8 mouse cellular contexts compared by ENCODE assay signal in genomic region chr2:32436686-32437372, GRCm38 (mm10). TPM values are rescaled to one million over a fixed set of nuclear protein-coding genes. Genes with fewer than 3 reads are reported as not detected.
DNase-seq lines count a peak whose midpoint lies in the region; ATAC-seq and TF ChIP-seq lines count a peak whose summit lies in the region.

No protein-coding gene starts in this region.

- H3K4me3 ChIP-seq in embryonic fibroblast, embryonic 13.5 days (ENCODE audit: insufficient read depth, low read length) = no peak overlapping the region
- no peak overlapping the region for H3K4me3 ChIP-seq in intestine, embryonic 14.5 days (ENCODE audit: low read depth, low read length)

- no peaks in the 10 kb centered on the region for H3K27me3 ChIP-seq in intestine, embryonic 14.5 days (replicated peaks; ENCODE audit: control insufficient read depth, insufficient read depth, low read length)

- peak; percentile 72 for DNase-seq in NIH3T3 (ENCODE audit: low read depth)
- no peak for DNase-seq in intestine, embryonic 14.5 days (ENCODE audit: low spot score)
- peak; percentile 84 for DNase-seq in lung, postnatal 36 days
- no peak for DNase-seq in urinary bladder, postnatal 4 days (ENCODE audit: low spot score in 2 of 2)
- no peak for DNase-seq in left cerebral cortex, postnatal 14 days (ENCODE audit: low spot score in 2 of 2)
- DNase-seq in thymus, adult 18-20 months = no peak
- DNase-seq in layer of hippocampus, adult 9-10 months (ENCODE audit: low spot score) = no peak

- 55% methylated on average over 3 of the region's 3 CpGs for WGBS in intestine, embryonic 14.5 days

- no peaks in the 10 kb centered on the region for H3K9me3 ChIP-seq in intestine, embryonic 14.5 days (ENCODE audit: control insufficient read depth, low read length)

- H3K4me2 ChIP-seq in intestine, embryonic 14.5 days (ENCODE audit: low read length) = no peak overlapping the region

- H3K4me1 ChIP-seq in embryonic fibroblast, embryonic 13.5 days (ENCODE audit: control insufficient read depth, insufficient read depth, low read length) = peaks cover 13% of the 10 kb centered on the region
- peaks cover 25% of the 10 kb centered on the region for H3K4me1 ChIP-seq in intestine, embryonic 14.5 days (replicated peaks; ENCODE audit: control insufficient read depth, insufficient read depth, low read length)

- ATAC-seq in intestine, embryonic 14.5 days (replicated peaks; ENCODE audit: low FRiP score, low TSS enrichment, low read depth) = no peak

- no peak for TF ChIP-seq POLR2A in embryonic fibroblast, embryonic 13.5 days (IDR thresholded peaks at IDR 0.05; ENCODE audit: low read depth, low read length)

- H3K9ac ChIP-seq in intestine, embryonic 14.5 days (ENCODE audit: low read length) = no peak overlapping the region

- TF ChIP-seq CTCF in embryonic fibroblast, embryonic 13.5 days (IDR thresholded peaks at IDR 0.05; ENCODE audit: borderline replicate concordance, insufficient read depth, low read length) = no peak

- no peaks in the 10 kb centered on the region for H3K36me3 ChIP-seq in intestine, embryonic 14.5 days (ENCODE audit: control insufficient read depth, insufficient read depth, low read length)

- intact Hi-C loops in left cerebral cortex, postnatal 14 days (cut with DNase I) = no loop called here

- H3K27ac ChIP-seq in embryonic fibroblast, embryonic 13.5 days (ENCODE audit: insufficient read depth, low read length) = peak overlapping the region; percentile 77
- peak overlapping the region; percentile 40; the same call in 1 of the 2 replicates for H3K27ac ChIP-seq in intestine, embryonic 14.5 days (ENCODE audit: low read depth)

RNA-seq across cellular contexts. Expression of gene Naif1, which starts 13.4 kb away (rescaled TPM):
- polyA plus RNA-seq in embryonic fibroblast, embryonic 13.5 days (2011; ENCODE audit: insufficient read length, low read depth, missing spikeins) = 3.5 and 3.8 TPM in 2 replicates
- 5.8 and 6.0 TPM in 2 replicates for polyA plus RNA-seq in intestine, embryonic 14.5 days (2014; fragmentation: Nextera tagmentation; extraction: Ambion mirVana)
- total RNA-seq in left cerebral cortex, postnatal 14 days (2021) = 1 to 10 TPM; 4.0 to 4.1 TPM

RNA-seq across cellular contexts. Expression of gene Slc25a25, which starts 14.4 kb away (rescaled TPM):
- polyA plus RNA-seq in embryonic fibroblast, embryonic 13.5 days (2011; ENCODE audit: insufficient read length, low read depth, missing spikeins) = 10.7 and 16.6 TPM in 2 replicates
- 17.8 and 18.2 TPM in 2 replicates for polyA plus RNA-seq in intestine, embryonic 14.5 days (2014; fragmentation: Nextera tagmentation; extraction: Ambion mirVana)
- total RNA-seq in left cerebral cortex, postnatal 14 days (2021) = 10 to 100 TPM; 52.1 to 55.4 TPM

RNA-seq across cellular contexts. Expression of gene Ptges2, which starts 41.1 kb away (rescaled TPM):
- polyA plus RNA-seq in embryonic fibroblast, embryonic 13.5 days (2011; ENCODE audit: insufficient read length, low read depth, missing spikeins) = 14.3 and 18.0 TPM in 2 replicates
- polyA plus RNA-seq in intestine, embryonic 14.5 days (2014; fragmentation: Nextera tagmentation; extraction: Ambion mirVana) = 36.4 and 37.0 TPM in 2 replicates
- total RNA-seq in left cerebral cortex, postnatal 14 days (2021) = 10 to 100 TPM; 43.5 to 48.3 TPM

RNA-seq across cellular contexts. Expression of gene Lcn2, which starts 48.8 kb away (rescaled TPM):
- not detected in 2 replicates for polyA plus RNA-seq in embryonic fibroblast, embryonic 13.5 days (2011; ENCODE audit: insufficient read length, low read depth, missing spikeins)
- 0.93 TPM in 1 of 2 replicates, not detected in the other for polyA plus RNA-seq in intestine, embryonic 14.5 days (2014; fragmentation: Nextera tagmentation; extraction: Ambion mirVana)
- total RNA-seq in left cerebral cortex, postnatal 14 days (2021) = 1 to 10 TPM; 1.5 to 2.6 TPM

RNA-seq across cellular contexts. Expression of gene 1110008P14Rik, which starts 55.1 kb away (rescaled TPM):
- 28.8 and 30.3 TPM in 2 replicates for polyA plus RNA-seq in embryonic fibroblast, embryonic 13.5 days (2011; ENCODE audit: insufficient read length, low read depth, missing spikeins)
- 35.7 and 36.8 TPM in 2 replicates for polyA plus RNA-seq in intestine, embryonic 14.5 days (2014; fragmentation: Nextera tagmentation; extraction: Ambion mirVana)
- 100 to 1,000 TPM; 265 to 282 TPM for total RNA-seq in left cerebral cortex, postnatal 14 days (2021)

Comparison
In these comparisons a context has a peak if more than half of its experiments do, and no peak if none do; other contexts are left out.
1. DNase-seq: peak in NIH3T3 (single experiment) and lung, postnatal 36 days (single experiment); none in intestine, embryonic 14.5 days (single experiment), urinary bladder, postnatal 4 days (0 of 2), left cerebral cortex, postnatal 14 days (0 of 2), thymus, adult 18-20 months (0 of 2) and layer of hippocampus, adult 9-10 months (single experiment).